Mouse (Mus musculus) thymus, adult 2 months (tissue): ENCODE data around the gene Marcksl1. TPM values are rescaled to one million over a fixed set of nuclear protein-coding genes. Genes with fewer than 3 reads are reported as not detected.
A peak's percentile ranks its signal among the peaks of the same experiment; 100 is the strongest.
"Not testable (repeated sequence)": the region's sequence is repeated elsewhere in the genome, so short reads cannot be mapped to it uniquely, and the experiment has no call there.

Experiments
- DNase-seq: peaks from one replicate; pipeline ENCODE4 v3.0.0; 2021
- H3K27ac ChIP-seq: fragments of 200-500 bp; 2 replicates; pipeline ENCODE4 v1.5.1; 2012; ENCODE audit warnings: low read length, control low read depth; ENCODE audit not compliant: control insufficient read depth, insufficient read depth
- H3K27me3 ChIP-seq: fragments of 200-500 bp; 2 replicates; pipeline ENCODE4 v1.6.1; 2012; ENCODE audit warnings: mild to moderate bottlenecking, low read length, moderate library complexity, mixed read lengths; ENCODE audit not compliant: control insufficient read depth, insufficient read depth
- H3K36me3 ChIP-seq: fragments of 200-500 bp; 2 replicates; pipeline ENCODE4 v1.6.1; 2012; ENCODE audit warnings: mild to moderate bottlenecking, low read length, moderate library complexity; ENCODE audit not compliant: control insufficient read depth, insufficient read depth
- H3K4me1 ChIP-seq: fragments of 200-500 bp; replicated peaks from 2 replicates; pipeline ENCODE4 v1.6.1; 2012; ENCODE audit warnings: low read length; ENCODE audit not compliant: control insufficient read depth, insufficient read depth
- H3K4me3 ChIP-seq: fragments of 200-500 bp; 2 replicates; pipeline ENCODE4 v1.5.1; 2012; ENCODE audit warnings: mild to moderate bottlenecking, low read length, control low read depth, moderate library complexity; ENCODE audit not compliant: control insufficient read depth, insufficient read depth
- CTCF ChIP-seq: fragments of 200-500 bp; IDR thresholded peaks from 2 replicates; pipeline ENCODE4 v1.5.1; 2012; ENCODE audit warnings: mild to moderate bottlenecking, control low read depth, low read length, moderate library complexity, borderline replicate concordance; ENCODE audit not compliant: control insufficient read depth, poor library complexity, insufficient read depth; ENCODE audit errors: extremely low read depth
- POLR2A ChIP-seq: fragments of 200-500 bp; IDR thresholded peaks from 2 replicates; pipeline ENCODE4 v1.6.1; 2012; ENCODE audit warnings: mild to moderate bottlenecking, low read length, control low read depth, moderate library complexity; ENCODE audit not compliant: control insufficient read depth, poor library complexity, insufficient read depth; ENCODE audit errors: extremely low read depth
- WGBS: fragments of 180-500 bp; shearing (Covaris S2); methylation state at CpG from one replicate; pipeline ENCODE4 v1.1.7; 2018; 5-methylcytosine and 5-hydroxymethylcytosine counted together
- polyA plus RNA-seq: library from polyadenylated mRNA; depleted of rRNA; stranded (reverse); fragments of >200 nt; gene quantifications from 2 replicates; pipeline ENCODE4 v1.2.3, GENCODE M21; 2012

Marcksl1 gene
- polyA plus RNA-seq, 1 experiment, result 152 TPM

GRCm38 (mm10) chr4:129525889-129526288, 12.5 kb downstream of the Marcksl1 start:
- no peaks in the 10 kb centered on the region for H3K4me1 ChIP-seq
- H3K27me3 ChIP-seq, result no peaks in the 10 kb centered on the region
- TF ChIP-seq CTCF (no peak), POLR2A (no peak)
- H3K4me3 ChIP-seq, result no peak overlapping the region
- no peak overlapping the region for H3K27ac ChIP-seq
- DNase-seq, result no peak
- 98% methylated on average over 3 of the region's 3 CpGs for WGBS
- peaks cover 76% of the 10 kb centered on the region for H3K36me3 ChIP-seq

- H3K4me3 ChIP-seq, DNase-seq, H3K27ac ChIP-seq, H3K27me3 ChIP-seq, H3K4me1 ChIP-seq: not testable (repeated sequence)
- H3K36me3 ChIP-seq, result peaks cover 65% of the 10 kb centered on the region
- WGBS, result 97% methylated on average over 6 of the region's 6 CpGs
Observed at GRCm38 (mm10) chr4:129528901-129529300, 15.5 kb downstream of the Marcksl1 start.

- Histone ChIP-seq H3K27ac (no peak overlapping the region), H3K4me3 (no peak overlapping the region), H3K4me1 (peaks cover 10% of the 10 kb centered on the region), H3K27me3 (no peaks in the 10 kb centered on the region), H3K36me3 (peaks cover 9% of the 10 kb centered on the region; the same call in 1 of the 2 replicates)
- 95% methylated on average over 6 of the region's 6 CpGs for WGBS
- DNase-seq, result peak; percentile 68
- TF ChIP-seq CTCF, result no peak
- TF ChIP-seq POLR2A, result no peak
Observed at GRCm38 (mm10) chr4:129540012-129540411, 26.6 kb downstream of the Marcksl1 start.

GRCm38 (mm10) chr4:129541868-129542591, 28.6 kb downstream of the Marcksl1 start:
- WGBS, result under 1% methylated on average over 30 of the region's 30 CpGs
- peaks cover 10% of the 10 kb centered on the region for H3K4me1 ChIP-seq
- TF ChIP-seq CTCF, result peak; percentile 30; the same call in 1 of the 2 replicates
- no peak for TF ChIP-seq POLR2A
- peak; percentile 56 for DNase-seq
- H3K27ac ChIP-seq, result peak overlapping the region; percentile 63
- H3K36me3 ChIP-seq, result no peaks in the 10 kb centered on the region
- no peaks in the 10 kb centered on the region for H3K27me3 ChIP-seq
- peak overlapping the region; percentile 81 for H3K4me3 ChIP-seq

- Histone ChIP-seq H3K4me1 (peaks cover 10% of the 10 kb centered on the region), H3K27me3 (no peaks in the 10 kb centered on the region), H3K27ac (peak within 1 kb of the TSS; percentile 63), H3K4me3 (peak within 1 kb of the TSS; percentile 81), H3K36me3 (no peaks in the 10 kb centered on the region)
- TF ChIP-seq CTCF (no peak), POLR2A (peak; percentile 66)
- DNase-seq, result peak; percentile 98
- WGBS, result under 1% methylated on average over 38 of the region's 46 CpGs
Observed at GRCm38 (mm10) chr4:129542592-129543141, 29.3 kb downstream of the Marcksl1 start, which contains the start of gene Hdac1. TSS of gene Hdac1 (minus strand) at chr4:129542713.

- Histone ChIP-seq H3K36me3 (peaks cover 12% of the 10 kb centered on the region), H3K4me1 (peaks cover 10% of the 10 kb centered on the region), H3K27me3 (no peaks in the 10 kb centered on the region), H3K27ac (no peak overlapping the region), H3K4me3 (no peak overlapping the region)
- WGBS, result 94% methylated on average over 4 of the region's 4 CpGs
- no peak for DNase-seq
- TF ChIP-seq CTCF (no peak), POLR2A (no peak)
Observed at GRCm38 (mm10) chr4:129544106-129544505, 30.7 kb downstream of the Marcksl1 start.

- H3K36me3 ChIP-seq, result peaks cover 42% of the 10 kb centered on the region
- not testable (repeated sequence) for H3K27ac ChIP-seq, H3K4me1 ChIP-seq, H3K27me3 ChIP-seq, H3K4me3 ChIP-seq, DNase-seq
- WGBS, result 80% methylated on average over 4 of the region's 4 CpGs
Observed at GRCm38 (mm10) chr4:129547631-129548030, 34.2 kb downstream of the Marcksl1 start.
